Mouse (Mus musculus): Measurements from ENCODE around the gene Pigb.
A peak's percentile ranks its signal among the peaks of the same experiment; 100 is the strongest.

The Pigb gene

GRCm38 (mm10) chr9:72988706-72989105 lies 51.5 kb downstream of the Pigb start:
- DNase-seq: no peak

- no peak for DNase-seq
Measured at GRCm38 (mm10) chr9:72987703-72988102, 52.5 kb downstream of the Pigb start.

- peak; percentile 96 for DNase-seq
Measured at GRCm38 (mm10) chr9:72985250-72986220, 54.6 kb downstream of the Pigb start, which contains the start of the genes Ccpg1os and Ccpg1. TSS of gene Ccpg1os (minus strand) at chr9:72985382. TSS of gene Ccpg1 (plus strand) at chr9:72985429.

- DNase-seq: no peak
Measured at GRCm38 (mm10) chr9:72983066-72983465, 57.1 kb downstream of the Pigb start.

- no peak for DNase-seq
Measured at GRCm38 (mm10) chr9:72975242-72975641, 64.9 kb downstream of the Pigb start.

- DNase-seq: no peak
Measured at GRCm38 (mm10) chr9:72974734-72975133, 65.4 kb downstream of the Pigb start.

GRCm38 (mm10) chr9:72972984-72973383 lies 67.2 kb downstream of the Pigb start:
- no peak for DNase-seq

GRCm38 (mm10) chr9:72972435-72972834 lies 67.7 kb downstream of the Pigb start:
- no peak for DNase-seq

GRCm38 (mm10) chr9:72969874-72970273 lies 70.3 kb downstream of the Pigb start:
- peak; percentile 58 for DNase-seq

- DNase-seq: peak; percentile 54
Measured at GRCm38 (mm10) chr9:72968349-72969061, 71.7 kb downstream of the Pigb start.

GRCm38 (mm10) chr9:72961959-72962358 lies 78.2 kb downstream of the Pigb start:
- DNase-seq: peak; percentile 77

- DNase-seq: peak; percentile 28
Measured at GRCm38 (mm10) chr9:72961346-72961745, 78.8 kb downstream of the Pigb start.

- DNase-seq: peak; percentile 85
Measured at GRCm38 (mm10) chr9:72958521-72959450, 81.4 kb downstream of the Pigb start, which contains the start of the genes Dyx1c1 and Gm44503. TSS of gene Dyx1c1 (plus strand) at chr9:72958785. TSS of gene Gm44503 (plus strand) at chr9:72958852.
